Mouse (Mus musculus): Measurements from ENCODE around the gene Hps1. TPM values are rescaled to one million over a fixed set of nuclear protein-coding genes. Genes with fewer than 3 reads are reported as not detected.
A peak's percentile ranks its signal among the peaks of the same experiment; 100 is the strongest.

The Hps1 gene
- total RNA-seq, 4 experiments from 2014 or later, result 7.9 to 16.7 (median 11.3) TPM

DNA sequence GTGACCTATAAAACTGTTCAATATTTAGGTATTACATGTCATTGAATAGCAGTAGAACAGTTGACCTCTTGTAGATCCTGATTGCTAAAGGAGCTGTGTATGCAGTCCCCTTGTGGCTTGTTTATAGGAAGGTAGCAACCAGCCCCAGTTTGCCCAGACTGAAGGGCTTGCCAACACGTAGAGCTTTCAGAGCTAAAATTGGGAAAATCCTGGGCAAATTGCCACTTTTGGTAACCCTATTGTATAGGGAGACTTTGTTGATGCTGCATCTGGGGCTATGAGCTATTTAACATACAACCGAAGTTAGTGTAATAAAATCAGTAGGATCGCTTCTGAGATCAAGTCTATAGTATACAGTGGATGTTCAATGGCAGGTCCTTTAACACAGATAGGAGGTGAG is 61.7 kb downstream of the Hps1 start:
- no peak for DNase-seq (ENCODE audit: low spot score in 2 of 2)

DNA sequence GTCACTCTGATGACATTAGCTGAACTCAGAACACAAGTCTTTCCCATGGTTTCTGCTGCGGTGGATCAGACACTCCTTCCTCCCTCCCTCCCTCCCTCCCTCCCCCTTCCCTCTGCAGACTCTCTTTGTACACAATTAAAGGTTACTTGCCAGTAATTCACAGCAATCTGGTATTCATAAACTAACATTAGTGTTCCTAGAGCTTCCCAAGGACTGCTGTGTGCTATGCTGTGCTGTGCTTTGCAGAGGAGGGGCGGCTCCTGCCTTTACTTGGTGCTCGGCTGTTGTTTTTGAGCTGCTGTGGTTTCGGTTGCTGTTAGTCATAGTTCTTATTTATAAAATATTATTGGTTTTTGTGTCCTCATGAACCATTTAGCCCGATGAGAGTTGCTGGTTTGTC is 62.1 kb downstream of the Hps1 start:
- no peak for DNase-seq (ENCODE audit: low spot score in 2 of 2)

DNA sequence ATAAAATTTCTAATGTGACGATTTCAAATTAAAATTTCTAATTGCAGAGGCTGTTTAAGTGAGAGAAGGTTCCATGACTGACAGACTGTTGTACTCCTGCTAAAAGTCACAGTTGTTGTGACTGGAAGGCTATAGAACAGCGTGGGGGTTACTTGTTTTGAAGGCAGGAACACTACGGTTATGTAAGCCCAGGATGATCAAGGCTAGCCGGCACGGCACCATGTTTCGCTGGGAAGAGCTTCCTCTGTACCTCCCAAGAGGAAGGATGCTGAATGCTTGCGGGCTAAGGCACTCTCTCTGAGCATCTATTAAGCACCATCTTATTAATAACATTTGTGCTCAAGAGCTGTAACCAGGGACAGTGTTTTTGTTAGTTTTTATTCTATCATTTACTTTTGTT is 63.3 kb downstream of the Hps1 start:
- DNase-seq (ENCODE audit: low spot score in 2 of 2), result peak in 1 of 2 experiments; percentile 9

DNA sequence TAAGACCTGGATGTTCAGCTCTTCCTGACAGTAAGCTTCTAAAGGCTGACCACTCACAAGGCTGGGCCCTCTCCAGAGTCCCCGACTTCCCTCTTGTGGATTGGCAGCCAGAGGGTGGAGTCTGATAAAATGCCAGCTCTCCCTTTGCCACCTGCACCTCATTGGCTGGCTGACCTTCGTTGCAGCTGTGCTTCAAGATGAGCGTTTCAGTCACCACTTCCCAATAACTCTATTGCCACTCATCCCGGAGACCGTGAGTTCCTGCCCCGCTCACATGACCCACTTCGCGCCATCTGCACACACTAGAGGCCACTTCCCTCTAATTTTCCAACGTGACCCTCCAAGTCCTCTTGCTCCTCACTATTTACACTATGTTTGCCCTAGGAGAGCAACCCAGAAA is 66.0 kb downstream of the Hps1 start:
- no peak for DNase-seq (ENCODE audit: low spot score in 2 of 2)

Other genes with a start within 250 kb of the Hps1 start
- gene Loxl4, start 167.2 kb downstream of the Hps1 start, total RNA-seq (2022), result under 1 TPM; 0.14 to 0.98 (median 0.18) TPM
- gene Pyroxd2, start 27.2 kb downstream of the Hps1 start, total RNA-seq (2022), result 1 to 10 TPM; 2.9 to 4.0 (median 3.7) TPM